Mouse (Mus musculus) thymus, adult 2 months (tissue): ENCODE data around the gene Slc24a4.

ENCODE experiments used
- CTCF ChIP-seq: fragments of 200-500 bp; IDR thresholded peaks from 2 replicates; pipeline ENCODE4 v1.5.1; 2012; ENCODE audit warnings: mild to moderate bottlenecking, control low read depth, low read length, moderate library complexity, borderline replicate concordance; ENCODE audit not compliant: control insufficient read depth, poor library complexity, insufficient read depth; ENCODE audit errors: extremely low read depth
- POLR2A ChIP-seq: fragments of 200-500 bp; IDR thresholded peaks from 2 replicates; pipeline ENCODE4 v1.6.1; 2012; ENCODE audit warnings: mild to moderate bottlenecking, low read length, control low read depth, moderate library complexity; ENCODE audit not compliant: control insufficient read depth, poor library complexity, insufficient read depth; ENCODE audit errors: extremely low read depth

- no peak for TF ChIP-seq CTCF
- TF ChIP-seq POLR2A, result no peak
Observed at GRCm38 (mm10) chr12:102128791-102129507, 416 bp downstream of the Slc24a4 start.
